Mouse (Mus musculus) erythroblast, adult 5-6 weeks (primary cell): ENCODE measurements around the gene Gm17067. TPM values are rescaled to one million over a fixed set of nuclear protein-coding genes. Genes with fewer than 3 reads are reported as not detected.
"Not testable (repeated sequence)": the region's sequence is repeated elsewhere in the genome, so short reads cannot be mapped to it uniquely, and the experiment has no call there.

Experiments used
- ATAC-seq: replicated peaks from 2 replicates; pipeline ENCODE4 v1.8.0; 2016; ENCODE audit warnings: moderate number of reproducible peaks, mild to moderate bottlenecking, moderate TSS enrichment, inconsistent platforms; ENCODE audit not compliant: poor library complexity, low FRiP score, severe bottlenecking
- total RNA-seq, 2 experiments: library from RNA; stranded (forward) in 1 of 2; stranded (reverse) in 1 of 2; fragments of 150-400 nt in 1 of 2; fragments of 200-764, 138-1000 nt in 1 of 2; gene quantifications; 2 replicates each; pipeline versions ENCODE4 v1.2.3 to v1.2.4; 2015 to 2017; ENCODE audit warnings: low replicate concordance in 2 of 2

Gene Gm17067
- total RNA-seq (2015; ENCODE audit: low replicate concordance) (not detected in 2 replicates), total RNA-seq (2017; ENCODE audit: low replicate concordance) (not detected in 2 replicates)

GRCm38 (mm10) chr7:42726917-42727316 lies at the start of gene Gm17067:
Gene Gm17067, minus strand, starts transcription at chr7:42727017.
- ATAC-seq = not testable (repeated sequence)

DNA sequence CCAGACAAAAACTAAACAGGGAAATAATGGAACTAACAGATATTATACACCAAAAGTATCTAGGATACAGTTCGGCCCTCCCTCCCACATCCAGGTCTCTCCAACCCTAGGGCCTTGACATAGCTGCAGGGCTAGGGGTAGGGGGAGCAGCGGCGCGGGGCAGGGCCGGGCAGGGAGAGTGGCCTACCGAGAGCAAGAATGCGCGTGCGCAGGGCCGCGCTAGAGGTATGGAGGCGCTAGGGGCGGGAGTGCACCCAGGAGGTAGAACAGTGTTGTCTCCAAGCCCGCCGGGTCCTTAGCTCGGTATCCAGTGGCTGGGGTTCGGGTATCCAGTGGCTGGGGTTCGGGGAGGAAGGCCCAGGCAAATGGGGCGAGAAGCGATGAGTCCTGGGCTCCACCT lies 23.0 kb upstream of the Gm17067 start:
- no peak for ATAC-seq

DNA sequence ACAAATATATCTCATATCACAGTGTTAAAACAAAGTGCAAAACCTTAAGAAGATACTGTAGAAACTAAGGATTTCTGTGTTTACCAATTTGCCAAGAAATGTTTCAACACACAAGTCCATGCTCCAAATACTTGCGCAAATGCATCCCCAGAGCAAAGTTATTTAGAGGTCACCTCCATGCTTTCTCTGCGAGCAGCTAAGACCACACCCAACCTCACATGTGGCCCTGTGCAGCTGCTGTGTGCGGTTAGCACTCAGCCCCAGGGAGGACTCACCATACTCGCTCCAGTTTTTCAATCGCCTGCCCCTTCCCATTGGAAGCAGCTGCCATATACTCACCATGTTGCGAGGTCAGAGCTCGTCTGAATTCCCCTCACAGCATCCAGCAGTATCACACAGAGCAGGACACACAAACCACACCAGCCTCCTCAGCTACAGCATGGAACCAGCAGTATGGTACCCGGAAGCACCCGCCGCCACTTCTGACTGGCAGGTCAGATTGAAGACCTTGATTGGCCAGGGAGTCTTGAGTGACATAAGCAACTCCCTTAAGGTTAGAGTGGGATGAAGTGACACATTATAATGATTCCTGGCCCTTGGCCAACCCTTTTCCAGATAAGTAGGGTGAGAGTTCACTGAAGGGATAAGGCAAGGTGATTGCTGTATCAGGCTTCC lies 11.9 kb upstream of the Gm17067 start:
- ATAC-seq = no peak

DNA sequence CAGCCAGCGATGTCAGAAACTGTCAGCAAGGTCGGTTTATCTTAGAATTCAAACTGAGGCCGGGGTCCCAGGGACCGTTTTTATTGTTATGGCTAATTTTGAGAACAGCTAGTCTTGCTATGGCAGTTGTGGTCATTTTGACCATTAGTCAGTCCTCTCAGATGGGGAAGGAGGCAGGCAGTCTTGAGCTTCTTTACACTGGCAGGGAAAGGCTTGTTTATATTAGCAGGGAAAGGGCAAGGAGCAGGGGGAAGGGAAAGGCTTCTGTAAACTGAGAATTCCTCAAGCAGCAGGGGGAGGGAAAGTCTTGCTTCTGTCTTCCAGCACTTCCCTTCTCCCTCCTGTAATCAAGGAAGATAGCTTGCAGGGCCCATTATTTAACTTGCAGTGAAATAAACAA lies 33.6 kb downstream of the Gm17067 start:
- not testable (repeated sequence) for ATAC-seq

- peak; percentile 83 for ATAC-seq
These were observed 34.3 kb downstream of the Gm17067 start, which contains the start of gene Zfp975 for GRCm38 (mm10) chr7:42692362-42693158. Gene Zfp975, minus strand, starts transcription at chr7:42692742.

- ATAC-seq = not testable (repeated sequence)
These were observed 46.7 kb downstream of the Gm17067 start for GRCm38 (mm10) chr7:42680081-42680480.

DNA sequence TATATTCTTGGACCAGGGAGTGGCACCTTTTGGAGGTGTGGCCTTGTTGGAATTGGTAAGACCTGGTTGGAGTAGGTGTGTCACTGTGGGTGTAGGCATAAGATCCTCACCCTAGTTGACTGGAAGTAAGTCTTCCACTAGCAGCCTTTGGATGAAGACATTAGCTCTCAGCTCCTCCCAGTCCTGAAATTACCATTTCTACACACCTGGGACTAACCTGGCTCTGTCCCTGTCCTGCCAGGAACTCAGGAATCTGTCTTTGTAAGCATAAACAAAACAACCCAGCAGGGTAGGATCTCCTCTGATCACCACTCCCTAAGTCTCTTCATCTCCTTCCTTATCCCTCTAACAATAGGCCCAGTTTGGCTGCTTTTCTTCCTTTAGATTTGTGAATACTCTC lies 47.2 kb downstream of the Gm17067 start:
- ATAC-seq = not testable (repeated sequence)

GRCm38 (mm10) chr7:42660140-42660539 lies 66.7 kb downstream of the Gm17067 start:
- not testable (repeated sequence) for ATAC-seq

Other genes with a start within 250 kb of the Gm17067 start
- gene Zfp141, start 221.3 kb downstream of the Gm17067 start, total RNA-seq (2015; ENCODE audit: low replicate concordance) = 11.0 and 19.6 TPM in 2 replicates
- 15.7 and 16.3 TPM in 2 replicates for gene Zfp141, start 221.3 kb downstream of the Gm17067 start, total RNA-seq (2017; ENCODE audit: low replicate concordance)
- gene Gm21028, start 148.4 kb downstream of the Gm17067 start, total RNA-seq (2015; ENCODE audit: low replicate concordance) = not detected in 2 replicates
- gene Gm21028, start 148.4 kb downstream of the Gm17067 start, total RNA-seq (2017; ENCODE audit: low replicate concordance) = not detected in 2 replicates
- gene Zfp977, start 134.5 kb downstream of the Gm17067 start, total RNA-seq (2015; ENCODE audit: low replicate concordance) = not detected in 2 replicates
- gene Zfp977, start 134.5 kb downstream of the Gm17067 start, total RNA-seq (2017; ENCODE audit: low replicate concordance) = 1.3 TPM in 1 of 2 replicates, not detected in the other
- gene Zfp976, start 84.4 kb downstream of the Gm17067 start, total RNA-seq (2015; ENCODE audit: low replicate concordance) = 0.96 TPM in 1 of 2 replicates, not detected in the other
- 0.42 and 0.94 TPM in 2 replicates for gene Zfp976, start 84.4 kb downstream of the Gm17067 start, total RNA-seq (2017; ENCODE audit: low replicate concordance)
- gene Zfp975, start 34.3 kb downstream of the Gm17067 start, total RNA-seq (2015; ENCODE audit: low replicate concordance) = 3.8 TPM in 1 of 2 replicates, not detected in the other
- gene Zfp975, start 34.3 kb downstream of the Gm17067 start, total RNA-seq (2017; ENCODE audit: low replicate concordance) = 0.56 and 0.77 TPM in 2 replicates
- not detected in 2 replicates for gene Vmn2r62, start 66.5 kb upstream of the Gm17067 start, total RNA-seq (2015; ENCODE audit: low replicate concordance)
- not detected in 2 replicates for gene Vmn2r62, start 66.5 kb upstream of the Gm17067 start, total RNA-seq (2017; ENCODE audit: low replicate concordance)
- gene Gm2381, start 140.2 kb upstream of the Gm17067 start, total RNA-seq (2015; ENCODE audit: low replicate concordance) = not detected in 2 replicates
- not detected in 2 replicates for gene Gm2381, start 140.2 kb upstream of the Gm17067 start, total RNA-seq (2017; ENCODE audit: low replicate concordance)
- gene Vmn2r63, start 206.8 kb upstream of the Gm17067 start, total RNA-seq (2015; ENCODE audit: low replicate concordance) = 0.19 TPM in 1 of 2 replicates, not detected in the other
- not detected in 2 replicates for gene Vmn2r63, start 206.8 kb upstream of the Gm17067 start, total RNA-seq (2017; ENCODE audit: low replicate concordance)